Mouse (Mus musculus): ENCODE data around the gene Dlg5.

Gene Dlg5

GRCm38 (mm10) chr14:24234411-24234810, 11.3 kb downstream of the Dlg5 start:
- peak; percentile 40 for DNase-seq (ENCODE audit: low spot score)

- DNase-seq (ENCODE audit: low spot score) = peak; percentile 63
Measured at GRCm38 (mm10) chr14:24232641-24233633, 12.8 kb downstream of the Dlg5 start.

GRCm38 (mm10) chr14:24228549-24228948, 17.2 kb downstream of the Dlg5 start:
- no peak for DNase-seq (ENCODE audit: low spot score)

GRCm38 (mm10) chr14:24227015-24227414, 18.7 kb downstream of the Dlg5 start:
- no peak for DNase-seq (ENCODE audit: low spot score)

GRCm38 (mm10) chr14:24226344-24226743, 19.4 kb downstream of the Dlg5 start:
- no peak for DNase-seq (ENCODE audit: low spot score)

- DNase-seq (ENCODE audit: low spot score) = no peak
Measured at GRCm38 (mm10) chr14:24222759-24223158, 23.0 kb downstream of the Dlg5 start.

GRCm38 (mm10) chr14:24222273-24222672, 23.4 kb downstream of the Dlg5 start:
- no peak for DNase-seq (ENCODE audit: low spot score)

GRCm38 (mm10) chr14:24217362-24217722, 28.4 kb downstream of the Dlg5 start:
- no peak for DNase-seq (ENCODE audit: low spot score)

- no peak for DNase-seq (ENCODE audit: low spot score)
Measured at GRCm38 (mm10) chr14:24216678-24217361, 28.9 kb downstream of the Dlg5 start.

GRCm38 (mm10) chr14:24216064-24216463, 29.7 kb downstream of the Dlg5 start:
- no peak for DNase-seq (ENCODE audit: low spot score)

- no peak for DNase-seq (ENCODE audit: low spot score)
Measured at GRCm38 (mm10) chr14:24214436-24214835, 31.3 kb downstream of the Dlg5 start.

- DNase-seq (ENCODE audit: low spot score) = no peak
Measured at GRCm38 (mm10) chr14:24213336-24213735, 32.4 kb downstream of the Dlg5 start.

GRCm38 (mm10) chr14:24212861-24213260, 32.9 kb downstream of the Dlg5 start:
- no peak for DNase-seq (ENCODE audit: low spot score)

GRCm38 (mm10) chr14:24207360-24207752, 38.4 kb downstream of the Dlg5 start:
- DNase-seq (ENCODE audit: low spot score) = no peak

GRCm38 (mm10) chr14:24206736-24207359, 38.9 kb downstream of the Dlg5 start:
- DNase-seq (ENCODE audit: low spot score) = peak; percentile 75

GRCm38 (mm10) chr14:24206314-24206713, 39.4 kb downstream of the Dlg5 start:
- DNase-seq (ENCODE audit: low spot score) = peak; percentile 18

GRCm38 (mm10) chr14:24205281-24205871, 40.3 kb downstream of the Dlg5 start:
- DNase-seq (ENCODE audit: low spot score) = no peak

GRCm38 (mm10) chr14:24203210-24203609, 42.5 kb downstream of the Dlg5 start:
- no peak for DNase-seq (ENCODE audit: low spot score)

- no peak for DNase-seq (ENCODE audit: low spot score)
Measured at GRCm38 (mm10) chr14:24200771-24201170, 44.9 kb downstream of the Dlg5 start.

- DNase-seq (ENCODE audit: low spot score) = no peak
Measured at GRCm38 (mm10) chr14:24199732-24200131, 46.0 kb downstream of the Dlg5 start.

GRCm38 (mm10) chr14:24197865-24198264, 47.9 kb downstream of the Dlg5 start:
- no peak for DNase-seq (ENCODE audit: low spot score)

GRCm38 (mm10) chr14:24196947-24197346, 48.8 kb downstream of the Dlg5 start:
- no peak for DNase-seq (ENCODE audit: low spot score)

Data from yolk sac, embryonic 10.5 days (tissue).